Mouse (Mus musculus): ENCODE measurements at regions not wholly inside any gene's neighbourhood (a gene's known extent, or its start where the extent isn't known, plus 50 kb on each side); places are given as distances from the start of the nearest gene placed in this dataset.

GRCm38 (mm10) chr7:74876667-74877066 is 322.1 kb upstream of the Slco3a1 start:
- H3K4me1 ChIP-seq = no peaks in the 10 kb centered on the region
- no peak overlapping the region for H3K4me3 ChIP-seq
- WGBS = 55% methylated on average over 4 of the region's 4 CpGs
- H3K27ac ChIP-seq = no peak overlapping the region
- no peaks in the 10 kb centered on the region for H3K27me3 ChIP-seq
- no peak for ATAC-seq (ENCODE audit: insufficient number of reproducible peaks, insufficient read depth, low FRiP score, low TSS enrichment, low read depth)
- H3K4me2 ChIP-seq = no peak overlapping the region
- H3K9me3 ChIP-seq = no peaks in the 10 kb centered on the region
- no peak overlapping the region for H3K9ac ChIP-seq
- no peaks in the 10 kb centered on the region for H3K36me3 ChIP-seq

- Histone ChIP-seq H3K4me1 (no peaks in the 10 kb centered on the region), H3K36me3 (no peaks in the 10 kb centered on the region), H3K4me3 (no peak overlapping the region), H3K27me3 (no peaks in the 10 kb centered on the region), H3K4me2 (no peak overlapping the region), H3K9me3 (no peaks in the 10 kb centered on the region), H3K27ac (no peak overlapping the region), H3K9ac (no peak overlapping the region)
- WGBS = 94% methylated on average over 1 of the region's 1 CpGs
- no peak for ATAC-seq (ENCODE audit: insufficient number of reproducible peaks, insufficient read depth, low FRiP score, low TSS enrichment, low read depth)
These were observed 315.7 kb upstream of the Slco3a1 start for GRCm38 (mm10) chr7:74870250-74870649.

GRCm38 (mm10) chr7:74862727-74863126 is 308.1 kb upstream of the Slco3a1 start:
- Histone ChIP-seq H3K27ac (no peak overlapping the region), H3K9me3 (no peaks in the 10 kb centered on the region), H3K9ac (no peak overlapping the region), H3K27me3 (no peaks in the 10 kb centered on the region), H3K36me3 (no peaks in the 10 kb centered on the region), H3K4me3 (no peak overlapping the region), H3K4me2 (no peak overlapping the region), H3K4me1 (peaks cover 5% of the 10 kb centered on the region)
- 15% methylated on average over 3 of the region's 3 CpGs for WGBS
- no peak; the same call in 1 of the 2 replicates for ATAC-seq (ENCODE audit: insufficient number of reproducible peaks, insufficient read depth, low FRiP score, low TSS enrichment, low read depth)

GRCm38 (mm10) chr7:74844306-74844929 is 289.8 kb upstream of the Slco3a1 start:
- H3K4me3 ChIP-seq = no peak overlapping the region
- no peak overlapping the region for H3K9ac ChIP-seq
- no peak for ATAC-seq (ENCODE audit: insufficient number of reproducible peaks, insufficient read depth, low FRiP score, low TSS enrichment, low read depth)
- H3K9me3 ChIP-seq = no peaks in the 10 kb centered on the region
- no peaks in the 10 kb centered on the region for H3K27me3 ChIP-seq
- H3K36me3 ChIP-seq = no peaks in the 10 kb centered on the region
- no peak overlapping the region for H3K27ac ChIP-seq
- H3K4me2 ChIP-seq = no peak overlapping the region
- WGBS = 18% methylated on average over 6 of the region's 6 CpGs
- H3K4me1 ChIP-seq = peaks cover 7% of the 10 kb centered on the region

- Histone ChIP-seq H3K4me1 (no peaks in the 10 kb centered on the region), H3K27ac (no peak overlapping the region), H3K27me3 (no peaks in the 10 kb centered on the region), H3K4me3 (no peak overlapping the region), H3K36me3 (no peaks in the 10 kb centered on the region), H3K9ac (no peak overlapping the region), H3K4me2 (no peak overlapping the region), H3K9me3 (no peaks in the 10 kb centered on the region)
- no peak for ATAC-seq (ENCODE audit: insufficient number of reproducible peaks, insufficient read depth, low FRiP score, low TSS enrichment, low read depth)
- WGBS = 46% methylated on average over 2 of the region's 2 CpGs
These were observed 268.7 kb upstream of the Slco3a1 start for GRCm38 (mm10) chr7:74823286-74823685.

GRCm38 (mm10) chr7:74793241-74793640 is 238.7 kb upstream of the Slco3a1 start:
- ATAC-seq (ENCODE audit: insufficient number of reproducible peaks, insufficient read depth, low FRiP score, low TSS enrichment, low read depth) = no peak
- H3K27ac ChIP-seq = no peak overlapping the region
- H3K36me3 ChIP-seq = no peaks in the 10 kb centered on the region
- H3K4me1 ChIP-seq = no peaks in the 10 kb centered on the region
- 36% methylated on average over 1 of the region's 1 CpGs for WGBS
- H3K4me2 ChIP-seq = no peak overlapping the region
- H3K27me3 ChIP-seq = no peaks in the 10 kb centered on the region
- H3K4me3 ChIP-seq = no peak overlapping the region
- H3K9me3 ChIP-seq = no peaks in the 10 kb centered on the region
- no peak overlapping the region for H3K9ac ChIP-seq

- Histone ChIP-seq H3K4me3 (no peak overlapping the region), H3K27me3 (no peaks in the 10 kb centered on the region), H3K9me3 (no peaks in the 10 kb centered on the region), H3K27ac (no peak overlapping the region), H3K4me1 (no peaks in the 10 kb centered on the region), H3K9ac (no peak overlapping the region), H3K4me2 (no peak overlapping the region), H3K36me3 (no peaks in the 10 kb centered on the region)
- 64% methylated on average over 1 of the region's 1 CpGs for WGBS
- ATAC-seq (ENCODE audit: insufficient number of reproducible peaks, insufficient read depth, low FRiP score, low TSS enrichment, low read depth) = no peak
These were observed 234.1 kb upstream of the Slco3a1 start for GRCm38 (mm10) chr7:74788696-74789095.

GRCm38 (mm10) chr7:74771435-74772406 is 217.1 kb upstream of the Slco3a1 start:
- Histone ChIP-seq H3K9ac (no peak overlapping the region), H3K27me3 (no peaks in the 10 kb centered on the region), H3K4me1 (no peaks in the 10 kb centered on the region), H3K9me3 (0 out of 2 replicates have a peak, but pooled peaks cover 3% of the 10 kb centered on the region), H3K4me2 (no peak overlapping the region), H3K36me3 (no peaks in the 10 kb centered on the region), H3K4me3 (no peak overlapping the region), H3K27ac (no peak overlapping the region)
- WGBS = 87% methylated on average over 9 of the region's 9 CpGs
- no peak for ATAC-seq (ENCODE audit: insufficient number of reproducible peaks, insufficient read depth, low FRiP score, low TSS enrichment, low read depth)

GRCm38 (mm10) chr7:74766550-74766949 is 212.0 kb upstream of the Slco3a1 start:
- Histone ChIP-seq H3K4me1 (no peaks in the 10 kb centered on the region), H3K36me3 (no peaks in the 10 kb centered on the region), H3K27ac (no peak overlapping the region), H3K4me3 (no peak overlapping the region), H3K9me3 (no peaks in the 10 kb centered on the region), H3K9ac (no peak overlapping the region), H3K4me2 (no peak overlapping the region), H3K27me3 (no peaks in the 10 kb centered on the region)
- 89% methylated on average over 4 of the region's 4 CpGs for WGBS
- ATAC-seq (ENCODE audit: insufficient number of reproducible peaks, insufficient read depth, low FRiP score, low TSS enrichment, low read depth) = no peak

GRCm38 (mm10) chr7:74757469-74757868 is 202.9 kb upstream of the Slco3a1 start:
- Histone ChIP-seq H3K36me3 (no peaks in the 10 kb centered on the region), H3K4me3 (no peak overlapping the region), H3K9ac (no peak overlapping the region), H3K4me2 (no peak overlapping the region), H3K27ac (no peak overlapping the region), H3K4me1 (no peaks in the 10 kb centered on the region), H3K27me3 (no peaks in the 10 kb centered on the region), H3K9me3 (no peaks in the 10 kb centered on the region)
- ATAC-seq (ENCODE audit: insufficient number of reproducible peaks, insufficient read depth, low FRiP score, low TSS enrichment, low read depth) = no peak
- whole genome bisulfite sequencing = 73% methylated on average over 2 of the region's 2 CpGs

- Histone ChIP-seq H3K4me2 (no peak overlapping the region), H3K9me3 (no peaks in the 10 kb centered on the region), H3K9ac (no peak overlapping the region), H3K27ac (no peak overlapping the region), H3K4me1 (no peaks in the 10 kb centered on the region), H3K4me3 (no peak overlapping the region), H3K27me3 (no peaks in the 10 kb centered on the region), H3K36me3 (no peaks in the 10 kb centered on the region)
- ATAC-seq (ENCODE audit: insufficient number of reproducible peaks, insufficient read depth, low FRiP score, low TSS enrichment, low read depth) = no peak
- 73% methylated on average over 1 of the region's 1 CpGs for WGBS
These were observed 193.1 kb upstream of the Slco3a1 start for GRCm38 (mm10) chr7:74747704-74748103.

- no peaks in the 10 kb centered on the region for H3K4me1 ChIP-seq
- H3K4me2 ChIP-seq = no peak overlapping the region
- H3K36me3 ChIP-seq = no peaks in the 10 kb centered on the region
- H3K9me3 ChIP-seq = no peaks in the 10 kb centered on the region
- H3K27me3 ChIP-seq = no peaks in the 10 kb centered on the region
- ATAC-seq (ENCODE audit: insufficient number of reproducible peaks, insufficient read depth, low FRiP score, low TSS enrichment, low read depth) = no peak
- H3K27ac ChIP-seq = no peak overlapping the region
- H3K9ac ChIP-seq = no peak overlapping the region
- 79% methylated on average over 6 of the region's 6 CpGs for WGBS
- H3K4me3 ChIP-seq = no peak overlapping the region
These were observed 180.4 kb upstream of the Slco3a1 start for GRCm38 (mm10) chr7:74734941-74735340.
